Mouse (Mus musculus) cerebellum, postnatal 36 days (tissue): ENCODE measurements around the gene B4galnt1.
A peak's percentile ranks its signal among the peaks of the same experiment; 100 is the strongest.

ENCODE experiments used
- DNase-seq, 2 experiments: peaks; one replicate each; pipeline ENCODE4 v3.0.0; 2021 to 2022; ENCODE audit warnings: mixed read lengths in 2 of 2

B4galnt1 gene

DNA sequence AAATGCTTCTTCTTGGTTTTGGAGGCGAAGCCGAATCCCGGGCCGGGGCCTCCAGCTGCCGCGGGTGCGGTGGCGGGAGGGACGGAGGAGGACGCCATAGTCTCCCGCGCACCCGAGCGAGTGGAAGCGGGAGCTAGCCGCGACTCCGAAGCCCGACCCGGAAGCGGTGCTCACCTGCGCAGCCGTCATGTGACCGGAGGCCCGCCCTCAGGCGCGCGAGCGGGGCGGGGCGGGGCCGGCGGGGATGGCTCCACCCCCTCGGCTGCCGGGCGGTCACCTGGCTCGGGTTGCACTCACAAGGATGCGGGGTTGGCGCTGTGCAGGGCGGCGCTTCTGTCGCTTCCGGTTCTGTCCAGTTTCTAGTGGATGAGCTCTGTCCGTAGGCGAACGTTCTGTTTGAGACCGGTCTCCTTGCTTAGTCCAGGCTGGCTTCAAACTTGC, 46.4 kb downstream of the B4galnt1 start, which contains the start of gene Pip4k2c:
Pip4k2c (minus strand) TSS at position 172 of the 441 bp plus-strand sequence.
- DNase-seq = peak; percentile 88 to 93

DNA sequence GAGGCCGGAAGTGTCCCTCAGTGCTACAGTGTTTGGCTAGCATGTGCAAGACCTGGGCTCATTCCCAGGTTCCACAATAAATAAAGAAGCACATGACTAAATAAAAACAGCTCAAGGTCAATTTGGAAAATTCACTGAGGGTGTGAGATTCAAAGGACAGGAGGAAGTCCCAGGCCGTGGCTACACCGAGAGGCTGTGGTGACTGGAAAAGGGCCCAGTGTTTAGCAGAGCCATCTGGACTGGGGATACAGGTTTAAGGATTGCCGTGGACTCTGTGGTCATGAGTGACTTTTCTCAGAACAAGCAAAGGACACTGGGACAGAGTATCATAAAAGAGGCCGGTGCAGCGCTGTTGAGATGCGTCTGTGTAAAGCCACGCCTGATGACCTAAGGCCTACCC, 48.2 kb downstream of the B4galnt1 start:
- DNase-seq = no peak

GRCm38 (mm10) chr10:127213704-127214421, 48.8 kb downstream of the B4galnt1 start:
- no peak for DNase-seq

DNA sequence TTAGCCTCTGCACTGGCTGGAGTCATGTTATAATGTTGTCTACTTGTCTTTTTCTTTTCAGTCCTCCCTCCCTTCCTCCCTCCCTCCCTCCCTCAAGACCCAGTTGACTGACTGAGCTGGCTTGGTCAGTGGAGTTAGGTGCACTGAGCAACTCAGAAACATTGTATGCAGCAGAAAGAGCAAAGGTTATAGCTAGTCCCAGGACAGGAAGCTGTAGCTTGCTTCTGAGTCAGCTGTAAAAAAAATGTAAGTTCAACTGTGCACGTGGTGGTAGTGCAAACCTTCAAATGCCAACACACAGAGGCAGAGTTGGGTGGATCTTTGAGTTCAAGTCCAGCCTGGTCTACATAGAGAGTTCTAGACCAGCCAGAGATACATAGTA, 49.4 kb downstream of the B4galnt1 start:
- DNase-seq = no peak

DNA sequence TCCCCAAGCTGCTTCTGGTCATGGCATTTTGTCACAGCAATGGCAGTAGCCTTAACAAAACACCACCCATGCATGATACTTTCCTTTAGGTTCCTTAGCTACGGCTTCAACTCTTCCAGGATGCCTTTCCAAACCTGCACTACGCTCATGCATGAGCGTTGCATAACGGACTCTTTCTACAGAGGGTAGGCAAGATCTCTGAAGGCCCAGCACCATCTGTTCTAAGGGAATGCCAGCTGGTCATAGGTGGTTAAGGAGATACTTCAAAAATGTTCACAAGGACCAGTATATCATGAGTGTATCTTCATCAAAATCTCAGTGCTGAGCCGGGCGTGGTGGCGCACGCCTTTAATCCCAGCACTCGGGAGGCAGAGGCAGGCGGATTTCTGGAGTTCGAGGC, 51.4 kb downstream of the B4galnt1 start:
- peak; percentile 35 to 40 for DNase-seq

DNA sequence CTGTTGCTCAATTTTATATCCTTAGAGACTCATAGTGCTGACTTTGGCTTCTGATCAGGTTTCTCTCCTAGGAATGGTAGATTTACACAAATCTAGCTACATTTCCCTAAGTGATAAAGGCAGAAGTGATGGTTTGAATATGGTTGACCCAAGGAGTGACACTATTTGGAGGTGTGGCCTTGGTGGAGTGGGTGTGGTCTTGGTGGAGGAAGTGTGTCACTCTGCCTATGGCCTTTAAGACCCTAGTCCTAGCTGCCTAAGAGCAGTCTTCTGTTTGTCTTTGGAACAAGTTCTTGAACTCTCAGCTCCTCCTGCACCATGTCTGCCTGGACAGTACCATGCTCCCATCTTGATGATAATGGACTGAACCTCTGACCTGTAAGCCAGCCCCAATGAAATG, 52.2 kb downstream of the B4galnt1 start:
- DNase-seq = no peak

DNA sequence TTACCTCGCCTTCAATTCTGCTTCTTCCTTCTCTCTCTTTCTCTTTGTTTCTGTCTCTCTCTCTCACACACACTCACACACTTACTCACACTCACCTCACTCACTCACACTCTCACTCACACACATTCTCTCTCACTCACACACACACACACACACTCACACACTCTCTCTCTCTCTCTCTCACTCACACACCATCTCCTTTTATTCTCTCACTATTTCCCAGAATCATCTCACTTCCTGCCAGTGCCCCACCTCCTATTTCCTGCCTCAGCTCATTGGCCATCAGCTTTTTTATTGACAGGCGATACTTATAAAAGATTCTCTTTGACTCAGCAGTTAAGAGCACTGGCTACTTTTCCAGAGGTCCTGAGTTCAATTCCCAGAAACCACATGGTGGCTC, 53.3 kb downstream of the B4galnt1 start:
- no peak for DNase-seq
